Mouse (Mus musculus) ovary, adult 2 months (tissue): ENCODE measurements around the gene Gm20715. TPM values are rescaled to one million over a fixed set of nuclear protein-coding genes. Genes with fewer than 3 reads are reported as not detected.

Experiments used
- polyA plus RNA-seq: library from polyadenylated mRNA; depleted of rRNA; stranded (reverse); fragments of >200 nt; gene quantifications from 2 replicates; pipeline ENCODE4 v1.2.3, GENCODE M21; 2012; rRNA removed

Gm20715 gene
- polyA plus RNA-seq = not detected in 2 replicates

DNA sequence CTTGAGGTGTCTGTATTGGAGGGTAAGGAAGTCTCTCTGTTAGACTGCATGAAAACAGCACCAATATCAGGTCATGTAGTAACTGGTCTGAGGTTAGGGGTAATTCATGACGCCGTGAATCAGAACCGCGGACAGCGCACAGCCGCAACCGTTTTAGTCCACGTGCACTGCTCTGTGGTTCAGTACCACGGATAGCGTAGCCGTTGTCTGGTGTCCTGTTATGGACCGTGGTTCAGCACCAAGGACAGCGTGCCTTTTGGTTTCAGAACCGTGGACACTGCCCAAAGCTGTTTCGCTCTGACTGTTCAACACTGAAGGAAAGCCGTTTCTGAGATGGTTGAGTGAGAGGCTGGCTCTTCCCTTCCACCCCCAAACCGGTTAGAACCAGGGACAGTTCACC, at the start of gene Gm20715:
Gene Gm20715 (plus strand): TSS at position 235 of the 400 bp plus-strand sequence.

DNA sequence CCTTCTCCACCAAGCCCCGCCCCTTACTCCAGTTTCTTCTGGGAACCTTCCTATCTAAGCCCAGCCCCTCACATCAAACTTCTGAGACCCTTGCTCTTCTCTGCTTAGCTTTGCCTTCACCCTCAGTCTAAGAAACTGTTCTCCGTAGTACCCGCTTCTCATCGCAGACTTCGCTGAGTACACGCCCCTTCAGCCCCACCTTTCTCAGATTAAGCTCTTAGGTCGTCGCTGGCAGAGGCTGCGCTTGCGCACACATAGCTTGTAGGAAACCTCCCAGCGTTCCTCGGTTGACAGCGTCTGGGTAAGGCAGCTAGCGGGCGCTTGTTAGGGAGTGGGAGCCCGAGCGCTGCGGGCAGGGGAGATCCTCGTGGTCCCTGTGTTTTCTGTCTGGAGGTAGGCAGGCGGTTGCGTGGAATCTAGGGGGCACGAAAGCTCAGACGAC, 47.0 kb upstream of the Gm20715 start, which contains the start of gene Zfp78:
Gene Zfp78 (plus strand): TSS at position 234 of the 442 bp plus-strand sequence.

DNA sequence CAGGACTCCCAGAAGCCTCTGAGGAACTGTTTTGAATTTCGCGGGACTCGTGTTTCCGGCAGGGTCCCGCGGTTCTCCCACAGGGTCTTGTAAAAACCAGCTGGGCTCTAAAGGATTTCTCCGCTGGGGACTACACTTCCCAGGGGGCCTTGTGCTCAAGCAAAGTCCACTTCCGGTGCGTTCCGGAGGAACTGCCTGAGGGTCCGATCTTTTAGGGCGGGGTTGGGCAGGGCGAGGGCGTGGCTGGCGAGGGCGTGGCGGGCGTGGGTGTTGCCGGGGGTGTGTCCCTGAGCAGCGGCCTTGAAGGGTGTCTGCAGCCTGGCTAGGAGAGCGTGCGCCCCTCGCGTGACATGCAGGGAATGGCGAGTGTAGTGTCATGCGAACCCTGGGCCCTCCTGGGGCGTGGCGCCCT, 27.0 kb upstream of the Gm20715 start, which contains the start of gene Zfp28:
Gene Zfp28 (plus strand): TSS at position 252 of the 412 bp plus-strand sequence.

DNA sequence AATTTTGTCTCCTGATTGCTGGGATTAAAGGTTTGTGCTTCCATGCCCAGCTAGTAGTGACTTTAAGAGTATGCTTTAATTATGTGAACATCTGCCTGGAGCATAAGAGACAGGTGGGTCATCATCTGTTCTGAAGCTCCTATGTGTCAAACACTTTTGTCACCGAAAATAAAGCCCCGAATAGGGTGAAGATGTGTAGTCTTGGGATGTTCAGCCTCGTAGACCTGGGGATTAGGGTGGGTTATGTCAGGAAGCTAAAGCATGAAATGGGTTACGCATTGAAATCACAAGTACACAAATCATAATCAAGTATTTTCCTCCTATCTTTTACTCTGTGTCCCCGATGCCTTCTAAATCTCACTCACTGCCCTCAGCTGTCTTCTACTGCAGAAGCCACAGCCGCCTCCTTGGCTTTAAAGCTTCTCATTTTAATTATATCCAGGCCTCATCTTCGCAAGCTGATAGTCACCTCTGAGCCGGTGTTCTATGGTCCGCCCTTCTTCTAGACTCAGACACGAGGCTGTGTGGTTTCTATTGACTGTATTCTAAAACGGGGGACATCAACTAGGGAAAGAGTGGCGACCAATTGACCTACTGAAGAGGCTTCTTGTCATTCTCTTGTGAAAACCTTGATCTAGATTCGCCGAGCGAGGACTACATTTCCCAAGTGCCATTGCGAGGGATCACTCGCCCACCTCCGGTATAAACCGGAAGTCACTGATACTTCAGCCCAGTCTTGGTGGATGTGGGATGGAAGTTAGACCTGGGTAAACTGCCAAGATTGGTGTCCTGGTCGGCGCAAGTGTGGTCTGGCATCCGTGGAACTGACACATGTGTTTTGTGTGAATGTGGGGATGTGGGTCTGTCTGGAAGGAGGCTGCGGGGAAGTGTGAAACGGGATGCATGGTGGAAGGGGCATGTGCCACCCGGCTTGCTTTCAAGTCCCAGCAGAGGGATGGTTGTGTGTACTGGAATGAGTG, 11.8 kb upstream of the Gm20715 start, which contains the start of gene Smim17:
Gene Smim17 (plus strand): TSS at position 720 of the 980 bp plus-strand sequence.

DNA sequence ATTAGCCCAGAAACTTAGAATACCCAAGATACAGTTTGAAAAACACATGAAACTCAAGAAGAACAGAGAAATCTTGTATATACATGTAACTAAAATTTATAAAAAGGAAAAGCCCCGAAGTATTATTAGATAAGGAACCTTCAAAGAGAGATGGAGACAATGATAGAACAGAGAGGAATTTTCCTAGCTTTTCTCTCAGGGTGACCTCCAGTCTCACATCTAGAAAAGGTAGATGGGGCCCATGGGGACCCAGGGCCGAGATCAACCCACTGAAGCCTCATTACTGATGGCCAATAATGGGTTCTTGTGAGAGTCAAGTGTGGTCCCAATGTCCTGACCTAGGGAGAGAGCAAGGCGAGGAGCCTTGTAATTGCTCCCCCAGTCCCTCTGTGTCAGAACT, 28.3 kb downstream of the Gm20715 start, which contains the start of gene Olfr1344:
Gene Olfr1344 (plus strand): TSS at position 301 of the 400 bp plus-strand sequence.

DNA sequence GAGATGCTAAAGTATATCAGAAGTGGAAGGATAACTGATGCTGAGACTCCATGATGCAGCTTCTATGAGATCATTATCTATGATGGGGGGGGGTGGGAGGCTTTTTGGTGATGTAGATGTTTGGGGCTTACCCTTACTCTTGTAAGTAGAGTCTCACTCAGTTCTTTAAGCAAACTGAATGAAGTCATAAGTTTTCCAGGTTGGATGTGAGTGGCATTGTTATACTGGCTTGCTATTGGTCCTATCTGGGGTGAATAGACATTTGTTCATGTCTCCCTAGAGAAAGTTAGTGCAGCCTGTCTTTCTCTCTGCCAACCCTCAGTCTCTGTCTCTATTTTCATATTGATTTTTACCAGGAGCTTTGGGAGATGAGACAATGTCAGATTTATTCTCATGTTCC, 45.8 kb downstream of the Gm20715 start, which contains the start of gene Olfr1336:
Gene Olfr1336 (plus strand): TSS at position 301 of the 400 bp plus-strand sequence.

DNA sequence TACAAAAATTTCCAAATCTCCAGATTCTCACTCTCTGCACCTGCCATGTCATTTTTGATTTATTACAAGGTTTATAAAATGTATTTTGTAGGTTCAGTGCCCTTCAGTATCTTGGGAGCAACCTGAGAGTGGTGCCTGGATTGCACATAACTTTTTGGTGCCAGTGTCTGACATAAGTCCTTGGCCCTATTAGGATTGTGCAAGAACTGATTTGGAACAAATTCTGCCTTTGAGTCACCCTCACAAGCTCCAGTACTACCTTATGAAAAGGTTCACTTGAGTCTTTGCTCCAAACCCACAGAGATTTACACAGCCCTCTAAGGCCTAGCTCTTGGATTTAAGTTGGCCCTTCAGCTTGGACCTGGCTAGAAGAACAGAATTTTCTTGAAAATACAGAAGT, 56.9 kb downstream of the Gm20715 start, which contains the start of gene Olfr1346:
Gene Olfr1346 (plus strand): TSS at position 151 of the 400 bp plus-strand sequence.

DNA sequence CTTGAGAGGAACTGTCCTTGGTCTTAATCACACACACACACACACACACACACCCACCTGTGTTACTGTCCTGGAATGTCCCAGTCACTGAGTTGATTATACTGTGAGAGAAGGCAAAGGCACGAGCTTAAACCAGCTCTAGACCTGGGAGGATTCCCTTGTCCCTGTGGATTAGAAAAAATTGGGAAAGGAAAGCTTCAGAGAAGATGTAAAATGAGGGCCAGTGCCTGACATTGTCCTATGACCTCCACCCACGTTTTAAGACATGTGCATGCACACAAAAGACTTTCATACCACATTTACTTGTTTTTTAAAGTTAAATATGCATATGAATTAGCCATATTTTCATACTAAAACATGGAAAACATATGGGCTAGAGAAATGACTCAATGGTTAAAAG, 76.8 kb downstream of the Gm20715 start, which contains the start of gene Olfr5:
Gene Olfr5 (minus strand): TSS at position 101 of the 400 bp plus-strand sequence.

Other genes with a start within 250 kb of the Gm20715 start
- 72.5 and 113 TPM in 2 replicates for gene Zfp444, start 238.1 kb upstream of the Gm20715 start, polyA plus RNA-seq
- gene Galp, start 213.2 kb upstream of the Gm20715 start, polyA plus RNA-seq = not detected in 2 replicates
- gene Zscan5b, start 188.0 kb upstream of the Gm20715 start, polyA plus RNA-seq = not detected in 2 replicates
- 0.73 and 0.98 TPM in 2 replicates for gene Epp13, start 157.6 kb upstream of the Gm20715 start, polyA plus RNA-seq
- 0.72 and 1.4 TPM in 2 replicates for gene Zfp667, start 123.7 kb upstream of the Gm20715 start, polyA plus RNA-seq
- gene Zfp583, start 79.0 kb upstream of the Gm20715 start, polyA plus RNA-seq = 2.6 and 2.8 TPM in 2 replicates
- gene Gm3854, start 66.5 kb upstream of the Gm20715 start, polyA plus RNA-seq = 0.09 and 0.16 TPM in 2 replicates
- 0.20 and 0.37 TPM in 2 replicates for gene Zfp78, start 47.0 kb upstream of the Gm20715 start, polyA plus RNA-seq
- gene Zfp28, start 27.0 kb upstream of the Gm20715 start, polyA plus RNA-seq = 3.0 and 3.1 TPM in 2 replicates
- gene Smim17, start 11.6 kb upstream of the Gm20715 start, polyA plus RNA-seq = not detected in 2 replicates
- gene Olfr1344, start 28.4 kb downstream of the Gm20715 start, polyA plus RNA-seq = 0.26 TPM in 1 of 2 replicates, not detected in the other
- not detected in 2 replicates for gene Olfr1336, start 45.9 kb downstream of the Gm20715 start, polyA plus RNA-seq
- gene Olfr1346, start 56.8 kb downstream of the Gm20715 start, polyA plus RNA-seq = not detected in 2 replicates
- gene Olfr5, start 76.7 kb downstream of the Gm20715 start, polyA plus RNA-seq = 0.14 TPM in 1 of 2 replicates, not detected in the other
- gene Olfr1347, start 89.5 kb downstream of the Gm20715 start, polyA plus RNA-seq = not detected in 2 replicates
- gene Olfr1348, start 98.5 kb downstream of the Gm20715 start, polyA plus RNA-seq = not detected in 2 replicates
- gene Olfr1349, start 112.7 kb downstream of the Gm20715 start, polyA plus RNA-seq = 0.22 and 0.25 TPM in 2 replicates
- gene Olfr1350, start 154.6 kb downstream of the Gm20715 start, polyA plus RNA-seq = not detected in 2 replicates